Mouse (Mus musculus) cerebellum, adult 18-20 months (tissue): ENCODE measurements around the gene Wasl.
A peak's percentile ranks its signal among the peaks of the same experiment; 100 is the strongest.

Source experiments
- DNase-seq, 2 experiments: peaks; one replicate each; pipeline ENCODE4 v3.0.0; 2021

Wasl gene

DNA sequence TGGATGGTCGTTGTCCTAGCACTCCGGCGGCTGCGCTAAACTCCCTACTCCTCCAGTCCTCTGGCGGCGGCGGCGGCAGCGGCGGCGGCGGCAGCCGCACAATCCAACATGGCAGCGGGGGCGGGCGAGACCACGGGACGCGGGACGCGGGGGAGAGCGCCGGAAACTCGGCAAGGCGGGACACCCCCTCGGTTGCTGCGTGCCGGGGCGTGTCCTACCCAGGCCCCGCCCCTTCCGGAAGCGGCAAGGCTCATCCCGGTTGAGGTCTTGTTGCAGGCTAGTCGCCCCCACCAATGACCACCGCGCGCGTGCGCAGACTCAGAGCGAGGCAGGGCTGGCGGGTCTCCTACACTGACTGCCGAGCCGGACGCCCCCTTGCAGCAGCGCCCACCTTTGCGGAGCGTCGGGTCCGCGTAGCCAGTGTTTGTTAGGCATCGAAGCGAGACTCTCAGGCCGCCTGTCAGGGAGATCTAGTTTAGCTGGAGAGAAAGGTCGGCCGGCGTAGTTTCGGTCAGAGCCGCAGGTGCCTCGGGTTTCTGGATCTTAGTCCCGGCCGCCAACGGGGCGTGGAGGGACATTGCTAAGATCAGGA lies at the start of gene Wasl:
Wasl (minus strand) TSS at position 143 of the 592 bp plus-strand sequence.
- peak; percentile 98 to 99 for DNase-seq

DNA sequence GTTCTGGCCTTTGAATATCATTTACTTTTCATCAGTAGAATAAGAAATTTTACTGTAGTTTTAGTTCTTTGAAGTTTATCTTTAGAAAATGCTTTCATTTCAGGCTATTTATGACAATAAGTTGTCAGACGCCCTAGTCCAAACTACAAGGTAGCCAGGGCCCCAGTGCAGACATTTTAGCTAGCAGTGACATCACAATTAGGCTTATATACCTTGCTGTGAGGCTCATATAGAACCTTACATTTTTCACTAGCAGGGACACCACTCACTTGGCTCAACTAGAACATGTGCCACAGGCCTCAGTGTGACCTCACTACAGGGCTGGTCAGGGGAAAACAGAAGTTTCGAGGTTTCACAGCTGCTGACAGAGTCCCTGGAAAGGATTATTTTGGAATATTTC lies 42.7 kb upstream of the Wasl start:
- no peak for DNase-seq

DNA sequence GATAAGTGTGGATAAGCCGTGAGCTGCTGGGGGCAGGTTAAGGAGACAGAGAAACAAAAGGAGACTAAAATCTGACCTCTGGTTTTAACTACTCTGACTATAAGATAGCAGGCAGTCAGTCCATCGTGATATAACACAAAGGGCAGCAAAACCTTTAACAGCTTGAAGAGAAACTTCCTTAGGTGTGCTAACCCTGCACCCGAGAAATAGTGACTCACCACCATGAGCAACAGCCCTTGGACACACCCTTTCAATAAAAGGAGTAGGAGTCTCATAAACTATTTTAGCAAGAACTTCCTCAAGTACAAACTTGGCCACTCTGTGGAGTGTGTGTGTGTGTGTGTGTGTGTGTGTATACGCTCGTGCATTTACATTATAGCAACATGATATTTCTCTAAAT lies 42.3 kb upstream of the Wasl start:
- DNase-seq = no peak

DNA sequence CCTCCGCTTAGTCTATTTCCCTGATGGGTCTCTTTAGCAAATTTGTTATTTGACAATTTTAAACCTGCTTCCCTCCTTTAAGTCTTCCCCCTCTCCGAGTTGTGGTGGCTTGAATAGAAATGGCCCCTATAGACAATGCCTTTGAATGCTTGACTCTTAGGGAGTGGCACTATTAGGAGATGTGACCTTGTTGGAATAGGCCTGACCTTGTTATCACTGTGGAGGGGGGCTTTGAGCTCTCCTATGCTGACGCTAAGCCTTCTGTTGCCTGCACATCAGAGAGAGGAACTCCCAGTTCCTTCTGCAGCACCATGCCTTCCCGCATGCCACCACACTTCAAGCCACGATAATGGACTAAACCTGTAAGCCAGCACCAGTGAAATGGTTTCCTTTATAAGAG lies 32.4 kb upstream of the Wasl start:
- no peak for DNase-seq

DNA sequence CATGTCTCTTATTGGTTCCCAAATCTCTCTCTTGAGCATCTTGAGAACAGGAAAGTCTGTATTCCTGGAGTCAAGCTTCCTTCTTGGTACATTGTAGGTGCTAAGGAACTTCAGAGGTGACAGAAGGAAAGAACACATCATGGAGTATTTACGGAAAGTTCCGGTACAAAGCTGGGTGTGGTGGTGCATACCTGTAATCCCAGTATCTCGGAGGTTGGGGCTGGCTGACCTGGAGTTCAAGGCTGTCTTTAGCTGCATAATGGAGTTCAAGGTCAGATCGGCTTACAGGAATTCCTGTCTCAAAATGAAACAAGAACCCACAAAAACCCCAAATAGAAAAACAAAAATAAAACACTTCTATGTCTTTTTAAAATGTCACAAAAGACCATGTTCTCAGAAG lies 31.3 kb upstream of the Wasl start:
- no peak for DNase-seq

DNA sequence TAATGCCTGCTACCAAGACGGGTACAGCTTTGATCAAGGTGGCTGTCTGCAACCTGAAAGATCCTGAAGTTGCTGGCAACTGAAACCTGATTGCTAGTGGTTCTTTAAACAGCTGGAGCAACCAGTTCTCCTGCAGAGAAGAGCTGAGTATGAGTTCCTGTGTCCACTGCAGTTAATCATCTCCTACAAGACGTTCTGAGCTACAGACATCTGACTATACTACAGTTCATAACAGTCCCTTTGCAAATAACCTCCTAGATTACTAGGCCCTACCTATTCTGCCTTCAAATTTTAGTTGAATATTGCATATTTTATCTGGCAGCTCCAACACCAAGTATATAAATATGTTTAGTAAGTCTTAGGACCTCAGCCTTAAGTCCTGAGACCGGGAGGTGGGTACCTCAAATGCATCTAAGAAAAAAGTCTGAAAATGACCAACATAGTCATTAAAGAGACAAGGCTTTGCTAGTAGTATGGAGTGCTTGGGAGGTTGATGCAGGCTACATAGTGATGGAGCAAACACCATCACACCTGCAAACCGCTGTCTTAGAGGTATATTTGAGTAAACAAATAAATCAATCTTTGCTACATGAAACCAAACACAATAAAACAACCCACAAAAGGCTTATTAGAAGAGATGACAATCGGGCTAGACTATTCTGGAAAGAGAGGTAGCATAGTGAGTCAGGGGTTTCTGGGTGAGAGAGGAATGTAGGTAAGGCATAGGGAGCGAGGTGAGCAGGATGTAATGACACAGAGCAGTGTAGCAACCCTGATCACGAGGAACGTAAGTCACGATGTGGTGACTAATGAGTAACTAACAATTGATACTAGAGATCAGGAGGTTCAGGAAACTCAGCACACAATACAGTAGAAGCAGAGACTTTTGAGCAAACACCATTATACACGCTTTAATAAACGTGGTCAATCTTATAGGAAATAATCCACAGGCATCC lies 29.9 kb upstream of the Wasl start:
- DNase-seq = no peak

DNA sequence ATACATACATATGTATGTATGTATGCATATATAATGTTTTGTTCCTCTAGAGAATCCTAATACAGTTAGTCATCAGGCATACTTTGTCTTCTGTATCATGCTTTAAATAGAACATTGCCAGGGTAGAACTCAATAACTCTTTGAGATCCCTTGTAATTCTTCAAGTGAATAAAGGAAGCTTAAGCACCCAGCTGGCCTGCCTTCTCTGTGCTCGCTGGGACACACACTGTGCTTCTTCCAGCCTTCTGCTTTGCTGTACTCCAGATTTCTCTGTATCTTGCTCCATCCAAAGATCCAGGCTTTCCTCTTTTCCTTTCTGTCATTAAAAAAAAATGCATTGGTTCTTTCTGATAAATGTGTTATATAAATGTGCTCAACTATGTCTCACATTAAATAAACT lies 23.1 kb upstream of the Wasl start:
- DNase-seq = no peak

DNA sequence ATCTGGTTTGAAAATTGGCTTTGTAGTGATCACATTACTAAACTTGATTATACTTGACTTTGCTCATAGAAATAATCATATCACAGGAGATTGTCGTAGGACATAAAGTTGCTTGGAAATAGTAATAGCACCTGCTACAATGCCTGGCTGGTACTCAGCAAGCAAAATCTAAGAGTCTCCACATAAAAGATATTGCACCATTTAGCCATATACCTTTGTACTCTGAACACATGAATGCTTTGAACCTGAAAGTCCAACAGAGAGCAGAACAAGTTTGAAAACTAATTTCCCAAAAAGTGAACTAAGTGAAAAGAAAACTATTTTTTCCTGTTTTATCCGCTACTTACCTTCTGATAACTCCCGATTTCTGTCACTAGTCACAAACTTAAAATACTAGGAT lies 18.3 kb upstream of the Wasl start:
- no peak for DNase-seq

DNA sequence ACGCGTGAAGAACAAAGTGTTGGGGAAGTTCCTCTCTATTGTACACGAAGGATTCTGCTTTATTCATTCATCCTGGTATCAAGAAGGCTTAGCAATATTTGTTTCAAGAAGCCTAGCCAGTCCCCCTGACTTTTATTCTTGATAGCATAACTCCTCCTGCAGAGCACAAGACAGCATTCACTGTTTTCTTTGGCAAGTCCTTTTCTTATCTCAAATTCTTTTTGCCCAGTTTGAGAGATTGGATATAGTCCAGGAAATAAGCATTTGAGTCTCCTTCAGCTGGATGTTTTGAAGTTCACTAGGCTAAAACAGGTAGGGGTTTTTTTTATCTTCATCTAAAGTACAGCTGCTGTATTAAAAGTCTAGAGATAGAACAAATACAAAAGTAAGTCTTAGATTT lies 3.0 kb upstream of the Wasl start:
- DNase-seq = no peak

DNA sequence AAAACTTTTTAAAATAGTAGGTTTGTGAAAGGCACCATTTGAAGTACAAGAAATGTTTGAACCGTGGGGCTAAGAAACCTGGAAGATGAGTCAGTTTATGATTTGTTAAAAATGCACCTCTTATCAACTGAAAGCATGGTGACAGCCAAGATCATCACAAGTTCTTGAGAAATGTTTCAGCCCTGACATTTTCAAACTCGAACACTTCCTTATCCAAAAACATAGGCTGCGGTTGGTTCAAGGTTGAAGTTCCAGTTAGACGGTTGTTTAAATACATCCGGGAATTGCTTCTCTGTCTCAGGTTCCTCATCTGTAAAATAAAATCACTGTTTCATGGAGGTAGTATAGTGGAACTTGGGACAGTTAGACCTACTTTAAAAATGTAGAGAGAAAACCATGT lies 1.4 kb upstream of the Wasl start:
- DNase-seq = no peak

DNA sequence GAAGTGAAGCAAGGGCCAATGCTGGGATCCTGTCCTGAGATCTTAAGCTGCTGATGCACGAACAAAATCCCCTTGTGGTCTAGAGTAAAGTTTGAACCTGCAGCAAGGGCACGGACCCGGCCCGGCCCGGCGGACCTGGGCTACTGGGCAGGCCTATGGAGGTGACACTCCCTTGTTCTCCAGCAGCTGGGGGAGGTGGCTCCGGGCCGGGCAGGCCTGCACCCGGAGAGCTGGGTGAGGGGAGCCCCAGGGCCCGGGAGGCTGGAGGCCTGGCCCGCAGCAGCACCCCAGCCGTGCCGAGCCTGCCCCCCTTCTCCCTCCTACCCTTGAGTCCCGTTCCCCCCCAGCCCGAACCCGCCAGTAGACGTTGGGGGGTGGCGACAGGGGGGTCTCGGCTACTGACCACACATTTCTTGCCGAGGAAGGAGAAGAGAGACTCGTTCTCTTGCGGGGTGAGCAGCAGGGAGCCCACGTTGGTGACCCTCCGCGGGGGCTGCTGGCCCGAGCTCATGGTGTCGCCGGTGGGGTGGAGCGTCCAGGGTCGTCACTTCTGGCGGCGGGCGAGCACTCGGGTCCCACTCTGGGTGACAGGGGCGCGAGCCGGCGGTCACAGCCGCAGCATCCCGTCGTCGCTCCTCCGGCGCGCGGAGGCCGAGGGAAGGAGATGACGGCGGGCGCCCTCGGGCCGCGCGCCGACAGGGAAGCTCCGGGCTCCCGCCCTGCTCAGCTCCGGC lies 509 bp downstream of the Wasl start:
- DNase-seq = peak; percentile 52 to 66

DNA sequence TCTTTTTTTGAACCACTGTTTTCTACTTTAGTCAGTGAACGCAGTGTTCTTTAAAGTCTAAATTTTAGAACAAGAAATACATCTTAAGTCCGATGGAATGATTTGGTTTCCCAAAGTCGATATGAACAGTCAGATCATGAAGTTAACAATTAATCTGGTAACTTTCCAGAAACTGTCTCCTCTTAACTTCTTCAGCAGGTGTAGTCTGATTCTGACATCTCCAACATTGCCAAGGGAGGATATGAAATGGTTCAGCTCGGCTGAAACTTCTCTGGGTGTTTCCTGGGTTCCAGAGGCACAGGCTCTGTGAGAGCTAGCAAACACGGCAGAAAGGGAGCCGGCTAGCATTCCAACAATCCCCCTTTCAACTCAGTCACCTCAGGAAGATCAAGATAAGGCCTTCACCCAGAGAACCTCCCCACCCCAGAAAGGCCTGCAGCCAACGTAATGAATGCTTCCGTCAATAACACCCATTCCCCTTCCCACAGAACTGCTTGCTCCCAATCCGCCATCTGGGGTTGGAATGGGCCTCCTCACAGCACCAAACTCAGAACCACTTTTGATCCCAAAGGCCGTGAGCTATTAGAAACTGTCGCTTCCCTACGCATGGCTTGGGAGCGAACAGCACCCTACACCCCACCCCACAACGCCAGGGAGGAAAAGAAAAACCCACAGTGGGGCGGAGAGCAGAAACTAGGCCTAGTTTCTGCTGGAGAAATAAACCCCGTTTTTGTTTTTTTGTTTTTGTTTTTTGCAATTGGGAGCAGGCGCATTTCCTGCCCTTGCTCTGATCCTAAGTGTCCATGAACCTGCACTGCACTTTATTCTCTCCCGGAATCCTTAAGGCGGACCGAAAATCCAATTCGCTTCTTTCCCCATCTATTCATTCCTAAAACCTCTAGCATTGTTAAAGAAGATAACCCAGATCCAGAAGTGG lies 1.3 kb downstream of the Wasl start:
- DNase-seq = peak; percentile 17 to 22

DNA sequence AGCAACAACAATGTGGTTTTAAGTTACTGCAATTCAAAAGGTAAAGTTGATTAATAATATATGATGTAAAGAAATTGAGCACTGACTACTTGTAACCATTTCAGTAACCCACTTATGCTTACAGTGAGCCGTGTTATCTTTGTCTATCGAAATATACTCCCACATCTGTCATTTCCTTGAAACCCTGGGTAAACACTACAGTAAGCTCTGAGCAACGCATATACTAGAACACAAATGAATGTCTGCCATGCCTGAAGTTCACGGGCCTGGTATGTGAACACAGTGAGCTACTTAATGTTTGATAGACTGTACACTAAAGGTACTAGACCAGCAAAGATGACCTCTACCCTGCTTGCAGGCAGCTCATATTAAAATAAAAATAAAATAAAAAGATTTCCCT lies 2.3 kb downstream of the Wasl start:
- DNase-seq = no peak

DNA sequence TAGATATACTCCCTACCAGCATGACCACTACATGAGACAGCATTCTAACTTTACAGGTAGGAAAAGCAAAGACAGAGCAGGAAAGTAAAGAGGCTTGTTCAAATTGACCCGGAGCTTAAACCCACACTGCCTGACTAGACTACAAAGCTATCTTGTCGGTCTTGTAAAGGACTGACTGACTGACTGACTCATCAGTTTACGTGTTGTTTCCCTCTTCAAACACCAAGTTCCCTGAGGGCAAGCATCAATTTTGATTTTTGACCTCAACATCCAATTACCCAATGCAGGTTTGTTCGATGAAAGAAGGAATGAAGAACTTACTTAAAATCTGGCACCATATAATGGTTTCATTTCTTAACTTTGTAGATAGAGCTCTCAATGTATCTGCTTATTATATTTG lies 2.9 kb downstream of the Wasl start:
- no peak for DNase-seq

DNA sequence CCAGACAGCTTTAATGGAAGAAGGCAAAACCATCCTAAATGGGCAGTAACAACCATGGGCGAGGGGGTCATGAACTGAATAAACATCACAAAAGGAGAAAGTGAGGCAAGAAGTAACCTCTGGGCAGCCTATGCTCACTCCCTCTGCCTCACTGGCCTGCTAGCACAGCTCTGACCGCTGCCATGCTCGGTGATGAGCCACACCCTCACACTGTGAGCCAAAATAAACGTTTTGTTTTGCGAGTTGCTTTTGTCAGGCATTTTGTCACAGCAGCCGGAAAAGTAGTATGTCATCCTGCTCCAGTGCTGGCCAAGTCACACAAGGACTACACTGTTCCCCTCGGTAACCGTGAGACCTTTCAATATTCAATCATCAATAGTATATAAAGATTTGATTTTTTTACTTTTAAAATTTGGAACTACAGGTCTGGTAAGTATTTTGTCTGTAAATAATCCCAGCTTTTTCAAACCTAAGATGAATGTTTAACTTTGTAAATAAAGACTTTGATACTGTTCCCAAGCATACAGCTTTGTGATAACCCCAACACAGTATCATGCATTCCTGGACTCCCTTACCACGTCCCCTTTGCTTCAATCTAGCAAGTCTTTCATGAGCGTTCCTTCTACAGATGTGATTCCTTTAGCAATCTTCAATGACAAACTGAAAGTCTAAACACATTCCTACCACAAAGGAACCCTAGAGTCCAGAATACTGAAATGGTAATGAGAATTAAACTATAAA lies 7.0 kb downstream of the Wasl start:
- no peak for DNase-seq

DNA sequence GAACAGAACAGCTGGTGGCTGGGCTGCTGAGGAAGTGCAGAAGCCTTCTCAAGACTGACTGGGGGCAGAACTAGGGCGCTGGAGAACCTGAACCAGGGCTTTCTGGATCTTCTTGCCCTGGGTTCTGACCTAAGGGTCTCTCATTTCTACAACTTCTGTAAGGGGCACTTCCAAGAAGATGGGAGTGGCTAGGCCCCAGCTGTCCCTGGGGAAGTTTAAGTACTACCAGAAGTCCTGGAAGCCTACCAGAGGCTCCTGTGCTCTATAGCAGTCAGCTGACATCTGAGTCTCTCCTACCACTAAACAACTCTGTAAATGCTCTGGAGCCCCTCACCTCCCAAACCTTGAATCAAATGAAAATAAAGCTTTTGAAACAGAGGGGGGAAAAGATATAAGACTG lies 8.7 kb downstream of the Wasl start:
- DNase-seq = no peak

DNA sequence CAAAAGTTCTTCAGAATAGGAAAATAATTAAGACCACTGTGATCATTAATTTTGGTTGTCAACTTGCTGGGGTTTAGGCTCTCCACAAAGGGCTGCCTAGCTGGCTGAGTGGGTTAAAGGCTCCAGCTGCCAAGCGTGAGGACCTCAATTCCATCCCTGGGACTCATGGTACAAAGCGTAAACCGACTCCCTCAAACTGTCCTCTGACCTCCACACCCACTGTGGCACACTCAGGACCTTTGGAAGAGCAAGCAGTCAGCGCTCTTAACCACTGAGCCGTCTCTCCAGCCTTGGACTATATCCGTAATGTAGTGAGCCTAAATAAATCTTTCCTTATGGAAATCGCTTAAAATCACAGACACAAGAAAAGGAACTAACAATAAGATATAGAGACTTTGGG lies 13.3 kb downstream of the Wasl start:
- no peak for DNase-seq

DNA sequence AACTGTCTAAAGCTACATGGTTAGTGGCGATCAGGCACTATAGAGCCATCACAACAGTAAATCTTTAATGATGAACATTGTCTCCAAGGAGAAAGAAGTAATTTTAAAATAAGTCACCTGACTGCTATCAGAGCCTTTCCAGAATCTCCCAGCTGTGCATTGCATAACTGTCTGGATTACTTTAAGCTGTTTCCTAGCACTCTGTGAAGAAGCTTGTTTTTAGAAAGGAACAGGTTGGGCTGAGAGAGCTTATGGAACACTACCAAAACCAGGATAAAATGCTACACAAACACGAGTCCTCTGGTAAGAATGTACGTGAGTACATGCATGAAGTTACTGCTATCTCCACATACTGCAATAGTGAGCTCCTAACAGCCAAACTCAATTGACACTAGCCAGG lies 14.1 kb downstream of the Wasl start:
- DNase-seq = no peak

DNA sequence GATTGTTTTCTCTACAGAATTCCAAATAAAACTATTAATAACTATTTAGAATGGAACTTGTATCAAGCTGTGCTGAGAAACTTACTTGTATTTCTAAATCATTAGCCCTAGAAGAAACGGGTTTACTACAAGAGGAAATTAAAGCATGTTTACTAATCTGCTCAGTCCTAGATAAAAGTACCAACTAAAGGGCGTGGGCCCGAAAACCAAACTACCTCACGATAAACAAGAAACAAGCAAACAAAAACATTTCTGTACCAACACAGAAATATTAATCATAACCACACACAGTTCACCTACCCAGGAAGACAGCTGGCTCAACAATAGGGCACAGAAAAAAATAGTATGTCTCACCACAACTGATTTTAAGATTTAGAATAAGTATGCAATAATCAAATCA lies 16.4 kb downstream of the Wasl start:
- DNase-seq = no peak

DNA sequence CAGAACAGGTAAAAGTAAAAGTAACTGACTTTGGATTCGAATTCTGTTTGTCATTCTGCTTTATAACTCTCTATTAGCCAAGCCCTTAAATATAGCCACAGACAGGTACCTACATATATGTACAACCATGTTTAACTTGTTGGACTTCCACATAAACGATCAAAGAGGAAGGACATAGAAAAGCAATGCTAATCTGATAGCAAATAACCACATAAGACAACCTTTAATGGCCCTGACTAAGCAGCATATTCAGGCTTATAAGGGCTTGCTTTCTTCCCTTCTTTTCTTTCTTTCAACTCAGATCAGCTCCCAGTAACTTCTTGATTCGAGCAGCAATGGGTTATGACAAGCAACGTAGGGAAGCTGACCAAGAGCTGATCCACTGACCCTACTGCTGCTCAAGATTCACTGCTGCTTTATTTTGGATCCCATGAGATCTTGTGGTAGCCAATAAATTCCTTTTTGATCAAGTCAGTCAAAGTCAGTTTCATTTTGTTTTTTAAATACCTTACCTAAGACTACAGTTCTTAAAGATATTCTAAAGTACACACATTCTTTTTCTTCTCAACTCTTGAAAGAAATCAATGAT lies 17.6 kb downstream of the Wasl start:
- no peak for DNase-seq

DNA sequence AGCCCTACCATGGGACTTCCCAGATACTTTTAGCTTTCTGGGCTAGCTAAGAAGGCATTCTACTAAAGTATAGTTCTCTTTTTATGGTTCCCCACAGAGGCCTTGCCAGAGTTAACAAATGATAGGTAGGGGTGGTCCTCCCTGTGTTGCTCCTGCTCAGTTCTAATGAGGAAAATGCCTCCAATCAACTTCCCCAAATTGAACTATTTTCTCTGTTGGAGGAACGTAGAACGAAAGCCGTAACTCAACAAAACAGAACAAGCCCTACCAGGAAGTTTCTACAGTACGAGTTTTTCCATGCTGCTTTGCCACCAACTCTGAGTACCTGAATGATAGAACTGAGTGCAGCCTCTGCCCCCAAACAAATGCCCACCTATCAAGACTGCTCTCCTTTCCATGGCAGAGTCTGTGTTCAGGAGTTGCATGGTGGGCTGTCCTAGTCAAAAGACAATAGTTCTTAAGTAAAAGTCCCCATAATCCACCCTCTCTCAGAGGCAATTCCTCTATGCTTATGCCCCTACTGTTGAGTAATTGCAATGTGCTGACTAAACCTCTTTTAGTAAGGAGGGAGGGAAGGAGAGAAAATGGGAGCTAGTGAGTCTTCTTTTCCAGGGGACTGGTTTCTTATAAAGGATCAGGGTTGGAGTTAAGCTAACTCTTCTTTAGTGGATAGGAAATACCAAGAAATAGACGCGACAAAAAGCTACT lies 19.3 kb downstream of the Wasl start:
- DNase-seq = no peak
